Mouse (Mus musculus) lung, embryonic 15.5 days (tissue): Measurements from ENCODE around the gene Ifi211. TPM values are rescaled to one million over a fixed set of nuclear protein-coding genes. Genes with fewer than 3 reads are reported as not detected.
"Not testable (repeated sequence)": the region's sequence is repeated elsewhere in the genome, so short reads cannot be mapped to it uniquely, and the experiment has no call there.

ENCODE experiments used
- ATAC-seq: fragments of 200-750 bp; cut with Nextera tagmentation; 2 replicates; pipeline ENCODE4 v1.8.0; 2017; ENCODE audit warnings: moderate number of reproducible peaks, borderline replicate concordance; ENCODE audit not compliant: low FRiP score, low TSS enrichment; ENCODE audit errors: extremely low read depth
- H3K27ac ChIP-seq: fragments of 300-500 bp; sonication (generic); 2 replicates; pipeline ENCODE4 v1.5.1; 2015; ENCODE audit warnings: moderate library complexity, mild to moderate bottlenecking, inconsistent platforms
- H3K27me3 ChIP-seq: fragments of 300-500 bp; sonication (generic); 2 replicates; pipeline ENCODE4 v1.6.1; 2015; ENCODE audit warnings: inconsistent platforms
- H3K36me3 ChIP-seq: fragments of 300-500 bp; sonication (generic); 2 replicates; pipeline ENCODE4 v1.6.1; 2015; ENCODE audit warnings: inconsistent platforms
- H3K4me1 ChIP-seq: fragments of 300-500 bp; sonication (generic); 2 replicates; pipeline ENCODE4 v1.6.1; 2015; ENCODE audit warnings: inconsistent platforms
- H3K4me2 ChIP-seq: fragments of 300-500 bp; sonication (generic); 2 replicates; pipeline ENCODE4 v1.6.1; 2015; ENCODE audit warnings: inconsistent platforms, mild to moderate bottlenecking, moderate library complexity
- H3K4me3 ChIP-seq: fragments of 300-500 bp; sonication (generic); 2 replicates; pipeline ENCODE4 v1.5.1; 2015; ENCODE audit warnings: mild to moderate bottlenecking, inconsistent platforms
- H3K9ac ChIP-seq: fragments of 300-500 bp; sonication (generic); 2 replicates; pipeline ENCODE4 v1.6.1; 2015; ENCODE audit warnings: inconsistent platforms
- H3K9me3 ChIP-seq: fragments of 300-500 bp; sonication (generic); 2 replicates; pipeline ENCODE4 v1.6.1; 2016; ENCODE audit warnings: inconsistent platforms
- WGBS: fragments of 180-500 bp; shearing (Covaris S2); methylation state at CpG from one replicate; pipeline ENCODE4 v1.1.7; 2015; 5-methylcytosine and 5-hydroxymethylcytosine counted together
- polyA plus RNA-seq: library from polyadenylated mRNA; unstranded; fragments of >200 nt; fragmentation: Nextera tagmentation; extraction: Ambion mirVana; gene quantifications from 2 replicates; pipeline ENCODE4 v1.2.1, GENCODE M21; 2015

The Ifi211 gene
- polyA plus RNA-seq, 1 experiment from 2014 or later: 1.4 TPM

DNA sequence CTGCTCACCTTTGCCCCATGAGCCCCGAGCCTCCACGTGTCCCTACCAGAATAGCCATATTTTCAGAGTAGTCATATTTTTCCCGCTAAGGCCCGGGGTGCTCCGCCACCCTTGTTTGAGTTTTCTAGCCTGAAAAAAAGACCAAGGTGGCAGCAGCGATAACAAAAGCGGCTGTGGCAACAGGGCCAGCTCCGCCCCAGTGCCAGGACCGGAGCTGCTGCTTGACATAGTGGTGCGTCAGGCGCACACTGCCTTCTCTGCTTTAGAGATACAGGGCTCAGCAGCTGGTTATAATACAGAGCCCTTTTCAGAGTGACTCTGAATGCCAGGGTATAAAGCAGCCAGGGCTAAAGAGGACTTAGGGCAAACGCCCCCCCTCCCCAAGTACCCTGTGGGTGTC, 46.3 kb downstream of the Ifi211 start:
- no peak overlapping the region for H3K4me2 ChIP-seq
- H3K36me3 ChIP-seq: no peaks in the 10 kb centered on the region
- no peak overlapping the region for H3K9ac ChIP-seq
- 73% methylated on average over 12 of the region's 12 CpGs for WGBS
- no peaks in the 10 kb centered on the region for H3K27me3 ChIP-seq
- no peak overlapping the region for H3K27ac ChIP-seq
- H3K9me3 ChIP-seq: no peaks in the 10 kb centered on the region
- no peak for ATAC-seq
- H3K4me3 ChIP-seq: no peak overlapping the region
- H3K4me1 ChIP-seq: no peaks in the 10 kb centered on the region

DNA sequence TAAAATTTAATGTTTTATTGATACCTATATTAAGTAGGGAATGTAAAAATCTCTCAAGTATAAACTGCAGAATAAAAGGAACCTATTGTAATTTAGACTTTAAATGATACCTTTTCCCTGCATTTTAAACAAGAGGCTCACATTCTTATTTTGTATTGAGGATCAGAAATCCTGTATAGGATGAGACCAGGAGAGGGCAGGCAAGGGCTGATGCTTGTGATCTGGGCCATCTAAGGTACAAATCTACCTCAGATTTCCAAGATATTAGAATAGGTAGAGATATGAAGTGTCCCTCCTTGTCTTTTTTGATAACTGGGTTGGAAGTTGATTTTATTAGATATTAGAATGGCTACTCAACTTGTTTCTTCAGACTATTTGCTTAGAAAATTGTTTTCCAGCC, 59.1 kb downstream of the Ifi211 start:
- ATAC-seq, H3K9me3 ChIP-seq, H3K4me3 ChIP-seq, H3K27ac ChIP-seq, H3K9ac ChIP-seq, H3K27me3 ChIP-seq, H3K4me1 ChIP-seq, H3K36me3 ChIP-seq, H3K4me2 ChIP-seq: not testable (repeated sequence)

DNA sequence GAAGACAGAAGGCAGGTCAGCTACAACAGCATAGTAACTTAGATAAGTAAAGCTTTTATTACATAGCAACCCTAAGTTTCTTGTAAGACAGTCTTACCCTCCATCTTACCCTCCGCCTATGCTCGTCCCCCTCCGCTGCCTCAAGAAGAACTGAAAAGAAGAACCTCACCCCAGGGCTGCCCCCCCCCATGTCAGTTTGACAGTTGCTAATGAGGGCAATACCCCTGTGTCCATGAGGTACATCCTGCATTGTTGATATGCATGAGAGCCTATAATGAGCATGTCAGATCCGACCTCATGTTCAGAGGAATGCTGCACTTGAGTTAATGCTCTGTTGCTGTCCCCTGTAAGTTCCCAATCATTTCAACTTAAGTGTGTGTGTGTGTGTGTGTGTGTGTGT, 60.0 kb downstream of the Ifi211 start:
- not testable (repeated sequence) for H3K4me3 ChIP-seq, ATAC-seq, H3K9me3 ChIP-seq, H3K4me1 ChIP-seq, H3K9ac ChIP-seq, H3K27ac ChIP-seq, H3K36me3 ChIP-seq, H3K4me2 ChIP-seq, H3K27me3 ChIP-seq
- WGBS: 61% methylated on average over 4 of the region's 4 CpGs

Other genes with a start within 250 kb of the Ifi211 start
- 0.09 TPM in 1 of 2 replicates, not detected in the other for gene Ifi208, start 239.4 kb downstream of the Ifi211 start, polyA plus RNA-seq
- 0.67 and 0.89 TPM in 2 replicates for gene Ifi207, start 171.3 kb downstream of the Ifi211 start, polyA plus RNA-seq
- gene Ifi204, start 146.1 kb downstream of the Ifi211 start, polyA plus RNA-seq: 1.9 and 2.6 TPM in 2 replicates
- 1.6 and 3.0 TPM in 2 replicates for gene Mndal, start 29.4 kb upstream of the Ifi211 start, polyA plus RNA-seq
- 1.5 and 1.7 TPM in 2 replicates for gene Ifi203, start 29.6 kb upstream of the Ifi211 start, polyA plus RNA-seq
- gene Ifi202b, start 69.7 kb upstream of the Ifi211 start, polyA plus RNA-seq: not detected in 2 replicates
- gene Ifi205, start 118.8 kb upstream of the Ifi211 start, polyA plus RNA-seq: 0.24 and 0.58 TPM in 2 replicates
- not detected in 2 replicates for gene Olfr433, start 127.7 kb upstream of the Ifi211 start, polyA plus RNA-seq
- not detected in 2 replicates for gene Olfr432, start 136.2 kb upstream of the Ifi211 start, polyA plus RNA-seq
- not detected in 2 replicates for gene Olfr430, start 153.6 kb upstream of the Ifi211 start, polyA plus RNA-seq
- gene Olfr429, start 171.3 kb upstream of the Ifi211 start, polyA plus RNA-seq: not detected in 2 replicates
- not detected in 2 replicates for gene Olfr427, start 183.8 kb upstream of the Ifi211 start, polyA plus RNA-seq
- not detected in 2 replicates for gene Olfr231, start 208.1 kb upstream of the Ifi211 start, polyA plus RNA-seq
- not detected in 2 replicates for gene Olfr424, start 218.5 kb upstream of the Ifi211 start, polyA plus RNA-seq
- not detected in 2 replicates for gene Olfr420, start 242.6 kb upstream of the Ifi211 start, polyA plus RNA-seq